Mouse (Mus musculus): ENCODE measurements around the gene Apoo. TPM values are rescaled to one million over a fixed set of nuclear protein-coding genes. Genes with fewer than 3 reads are reported as not detected.

Apoo gene
- total RNA-seq, 4 experiments from 2014 or later = 52.8 to 83.6 (median 67.5) TPM

Small RNAs within 50 kb of the gene (microRNA-seq; reads per million reads assigned to microRNA genes)
- 0 reads per million in 2 experiments for gene Gm44477

Other genes starting within 250 kb of the Apoo start
- gene Zfx, start 243.4 kb upstream of the Apoo start, total RNA-seq (2022) = 10 to 100 TPM; 36.3 to 49.1 (median 41.8) TPM
- gene Eif2s3x, start 154.3 kb upstream of the Apoo start, total RNA-seq (2022) = 100 to 1,000 TPM; 117 to 237 (median 153) TPM
- gene Klhl15, start 132.5 kb upstream of the Apoo start, total RNA-seq (2022) = 10 to 100 TPM; 23.9 to 31.8 (median 26.8) TPM
- gene Fam90a1b, start 340 bp upstream of the Apoo start, total RNA-seq (2022) = under 1 TPM in 3 of 4 experiments, not detected in 1; 0.13 to 0.40 (median 0.27) TPM
- gene Maged1, start 175.0 kb downstream of the Apoo start, total RNA-seq (2022) = 100 to 1,000 TPM; 460 to 476 (median 472) TPM

All from left cerebral cortex, adult 8-10 months (tissue).